Mouse (Mus musculus): ENCODE measurements around the gene Polr2a. TPM values are rescaled to one million over a fixed set of nuclear protein-coding genes. Genes with fewer than 3 reads are reported as not detected.

Gene Polr2a
- polyA plus RNA-seq, 1 experiment, result 103 TPM

- Histone ChIP-seq H3K9me3 (replicated peaks; ENCODE audit: control insufficient read depth, insufficient read depth, low read length, poor library complexity, severe bottlenecking) (no peaks in the 10 kb centered on the region), H3K36me3 (ENCODE audit: control insufficient read depth, insufficient read depth, low read length, poor library complexity, severe bottlenecking) (no peaks in the 10 kb centered on the region), H3K9ac (ENCODE audit: low read depth, poor library complexity, severe bottlenecking) (peak overlapping the region; percentile 18), H3K4me1 (ENCODE audit: control insufficient read depth, insufficient read depth, low read length) (peaks cover 16% of the 10 kb centered on the region), H3K27ac (ENCODE audit: insufficient read depth, low read length) (peak overlapping the region; percentile 99), H3K27me3 (ENCODE audit: control insufficient read depth, insufficient read depth, low read length, poor library complexity, severe bottlenecking) (no peaks in the 10 kb centered on the region), H3K4me3 (ENCODE audit: low read depth, low read length) (no peak overlapping the region)
- TF ChIP-seq CTCF (IDR thresholded peaks at IDR 0.05; ENCODE audit: low read depth, low read length), result no peak
- peak; percentile 65; the same call in 1 of the 2 replicates for TF ChIP-seq EP300 (IDR thresholded peaks at IDR 0.05; ENCODE audit: insufficient read depth, low read depth, low read length)
- peak; percentile 5 for TF ChIP-seq POLR2A (IDR thresholded peaks at IDR 0.05; ENCODE audit: insufficient read depth, low read length)
These were observed 48.6 kb downstream of the Polr2a start for GRCm38 (mm10) chr11:69709554-69710446.

- peak overlapping the region; percentile 28 for H3K9ac ChIP-seq (ENCODE audit: low read depth, poor library complexity, severe bottlenecking)
- TF ChIP-seq POLR2A (IDR thresholded peaks at IDR 0.05; ENCODE audit: insufficient read depth, low read length) (no peak), EP300 (IDR thresholded peaks at IDR 0.05; ENCODE audit: insufficient read depth, low read depth, low read length) (peak; percentile 96), CTCF (IDR thresholded peaks at IDR 0.05; ENCODE audit: low read depth, low read length) (no peak)
- peak overlapping the region; percentile 99 for H3K27ac ChIP-seq (ENCODE audit: insufficient read depth, low read length)
These were observed 49.7 kb downstream of the Polr2a start for GRCm38 (mm10) chr11:69708614-69709265.

GRCm38 (mm10) chr11:69707873-69708381 is 50.5 kb downstream of the Polr2a start:
- H3K27ac ChIP-seq (ENCODE audit: insufficient read depth, low read length), result peak overlapping the region; percentile 99
- peak overlapping the region; percentile 28 for H3K9ac ChIP-seq (ENCODE audit: low read depth, poor library complexity, severe bottlenecking)

More at GRCm38 (mm10) chr11:69708614-69709265, 49.7 kb downstream of the Polr2a start:
- H3K27me3 ChIP-seq (ENCODE audit: control insufficient read depth, insufficient read depth, low read length, poor library complexity, severe bottlenecking), result no peaks in the 10 kb centered on the region
- no peaks in the 10 kb centered on the region for H3K36me3 ChIP-seq (ENCODE audit: control insufficient read depth, insufficient read depth, low read length, poor library complexity, severe bottlenecking)
- H3K4me3 ChIP-seq (ENCODE audit: low read depth, low read length), result no peak overlapping the region
- H3K9me3 ChIP-seq (replicated peaks; ENCODE audit: control insufficient read depth, insufficient read depth, low read length, poor library complexity, severe bottlenecking), result no peaks in the 10 kb centered on the region
- peaks cover 17% of the 10 kb centered on the region for H3K4me1 ChIP-seq (ENCODE audit: control insufficient read depth, insufficient read depth, low read length)

GRCm38 (mm10) chr11:69707480-69707847 is 51.0 kb downstream of the Polr2a start:
- Histone ChIP-seq H3K27ac (ENCODE audit: insufficient read depth, low read length) (peak overlapping the region; percentile 99), H3K9ac (ENCODE audit: low read depth, poor library complexity, severe bottlenecking) (peak overlapping the region; percentile 59), H3K27me3 (ENCODE audit: control insufficient read depth, insufficient read depth, low read length, poor library complexity, severe bottlenecking) (no peaks in the 10 kb centered on the region), H3K4me1 (ENCODE audit: control insufficient read depth, insufficient read depth, low read length) (peaks cover 18% of the 10 kb centered on the region), H3K36me3 (ENCODE audit: control insufficient read depth, insufficient read depth, low read length, poor library complexity, severe bottlenecking) (no peaks in the 10 kb centered on the region), H3K4me3 (ENCODE audit: low read depth, low read length) (no peak overlapping the region), H3K9me3 (replicated peaks; ENCODE audit: control insufficient read depth, insufficient read depth, low read length, poor library complexity, severe bottlenecking) (no peaks in the 10 kb centered on the region)
- TF ChIP-seq EP300 (IDR thresholded peaks at IDR 0.05; ENCODE audit: insufficient read depth, low read depth, low read length) (no peak), POLR2A (IDR thresholded peaks at IDR 0.05; ENCODE audit: insufficient read depth, low read length) (no peak), CTCF (IDR thresholded peaks at IDR 0.05; ENCODE audit: low read depth, low read length) (no peak)

More at GRCm38 (mm10) chr11:69707873-69708381, 50.5 kb downstream of the Polr2a start:
- Histone ChIP-seq H3K27me3 (ENCODE audit: control insufficient read depth, insufficient read depth, low read length, poor library complexity, severe bottlenecking) (no peaks in the 10 kb centered on the region), H3K36me3 (ENCODE audit: control insufficient read depth, insufficient read depth, low read length, poor library complexity, severe bottlenecking) (no peaks in the 10 kb centered on the region), H3K4me1 (ENCODE audit: control insufficient read depth, insufficient read depth, low read length) (peaks cover 17% of the 10 kb centered on the region), H3K4me3 (ENCODE audit: low read depth, low read length) (no peak overlapping the region), H3K9me3 (replicated peaks; ENCODE audit: control insufficient read depth, insufficient read depth, low read length, poor library complexity, severe bottlenecking) (no peaks in the 10 kb centered on the region)
- TF ChIP-seq POLR2A (IDR thresholded peaks at IDR 0.05; ENCODE audit: insufficient read depth, low read length), result no peak
- TF ChIP-seq EP300 (IDR thresholded peaks at IDR 0.05; ENCODE audit: insufficient read depth, low read depth, low read length), result peak; percentile 99
- no peak for TF ChIP-seq CTCF (IDR thresholded peaks at IDR 0.05; ENCODE audit: low read depth, low read length)

- Histone ChIP-seq H3K27me3 (ENCODE audit: control insufficient read depth, insufficient read depth, low read length, poor library complexity, severe bottlenecking) (no peaks in the 10 kb centered on the region), H3K4me1 (ENCODE audit: control insufficient read depth, insufficient read depth, low read length) (peaks cover 19% of the 10 kb centered on the region), H3K27ac (ENCODE audit: insufficient read depth, low read length) (peak overlapping the region; percentile 99), H3K9me3 (replicated peaks; ENCODE audit: control insufficient read depth, insufficient read depth, low read length, poor library complexity, severe bottlenecking) (no peaks in the 10 kb centered on the region), H3K4me3 (ENCODE audit: low read depth, low read length) (peak overlapping the region; percentile 16), H3K9ac (ENCODE audit: low read depth, poor library complexity, severe bottlenecking) (peak overlapping the region; percentile 59), H3K36me3 (ENCODE audit: control insufficient read depth, insufficient read depth, low read length, poor library complexity, severe bottlenecking) (no peaks in the 10 kb centered on the region)
- TF ChIP-seq CTCF (IDR thresholded peaks at IDR 0.05; ENCODE audit: low read depth, low read length) (no peak), EP300 (IDR thresholded peaks at IDR 0.05; ENCODE audit: insufficient read depth, low read depth, low read length) (peak; percentile 78)
These were observed 51.5 kb downstream of the Polr2a start for GRCm38 (mm10) chr11:69706775-69707479.

Measured in ES-Bruce4 (cell line).